Mouse (Mus musculus) gastrocnemius, adult 18-20 months (tissue): Measurements from ENCODE around the gene Sgpp1. TPM values are rescaled to one million over a fixed set of nuclear protein-coding genes. Genes with fewer than 3 reads are reported as not detected.
"Not testable (repeated sequence)": the region's sequence is repeated elsewhere in the genome, so short reads cannot be mapped to it uniquely, and the experiment has no call there.

Experiments
- DNase-seq: peaks from one replicate; pipeline ENCODE4 v3.0.0; 2021; ENCODE audit warnings: low spot score
- total RNA-seq, 2 experiments: library from RNA; stranded (reverse); gene quantifications; 2 replicates each; pipeline ENCODE4 v1.2.3; 2021

Gene Sgpp1
- total RNA-seq, 2 experiments from 2014 or later: 12.0 to 13.4 TPM

DNA sequence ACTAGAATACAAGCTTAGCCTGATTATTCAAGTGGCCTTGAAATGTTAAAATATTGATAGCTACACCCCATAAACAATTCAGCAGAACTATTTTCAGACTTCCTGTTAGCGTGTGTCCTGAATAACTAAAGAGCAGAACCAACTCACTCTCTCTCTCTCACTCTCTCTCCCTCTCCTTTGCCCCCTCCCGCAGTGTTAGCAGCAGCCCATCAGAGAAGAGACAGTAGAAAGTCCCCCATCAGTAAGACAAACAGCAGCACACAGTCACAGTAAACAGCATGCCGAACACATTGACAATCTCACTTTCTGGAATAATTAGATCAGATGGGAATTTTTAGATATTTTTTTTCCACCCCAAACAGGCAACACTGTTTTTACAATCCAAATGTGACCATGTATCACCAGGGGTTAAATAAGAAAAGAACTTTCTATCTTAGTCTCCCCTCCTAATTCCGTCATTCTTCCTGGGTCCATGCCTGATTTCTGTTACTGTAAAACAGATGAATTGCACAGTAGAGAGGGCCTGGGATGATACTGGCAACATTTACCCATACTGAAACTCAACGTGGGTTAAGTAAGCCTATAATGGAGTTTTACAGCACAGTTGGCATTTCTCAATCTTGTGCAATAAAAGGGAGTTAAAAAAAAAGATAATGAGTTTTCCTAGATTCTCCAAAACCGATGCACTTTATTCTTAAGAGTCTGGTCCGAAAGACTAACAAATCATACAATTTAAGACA, 2.0 kb downstream of the Sgpp1 start:
- no peak for DNase-seq

DNA sequence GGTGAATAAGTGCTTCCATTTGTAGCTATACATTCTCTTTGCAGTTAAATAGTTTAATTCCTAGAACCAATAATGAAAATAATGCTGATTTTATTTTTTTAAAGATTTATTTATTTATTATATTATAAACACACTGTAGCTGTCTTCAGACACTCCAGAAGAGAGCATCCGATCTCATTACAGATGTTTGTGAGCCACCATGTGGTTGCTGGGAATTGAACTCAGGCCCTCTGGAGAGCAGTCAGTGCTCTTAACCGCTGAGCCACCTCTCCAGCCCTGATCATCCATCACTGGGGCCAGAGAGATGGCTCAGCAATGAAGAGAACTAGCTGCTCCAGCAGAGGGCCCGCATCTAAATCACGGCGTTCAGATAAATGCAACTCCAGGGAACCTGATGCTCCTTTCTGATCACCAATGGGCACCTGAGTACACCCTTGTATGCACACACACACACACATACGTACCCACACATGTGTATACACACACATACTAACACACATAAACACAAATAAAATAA, 3.5 kb downstream of the Sgpp1 start:
- no peak for DNase-seq

DNA sequence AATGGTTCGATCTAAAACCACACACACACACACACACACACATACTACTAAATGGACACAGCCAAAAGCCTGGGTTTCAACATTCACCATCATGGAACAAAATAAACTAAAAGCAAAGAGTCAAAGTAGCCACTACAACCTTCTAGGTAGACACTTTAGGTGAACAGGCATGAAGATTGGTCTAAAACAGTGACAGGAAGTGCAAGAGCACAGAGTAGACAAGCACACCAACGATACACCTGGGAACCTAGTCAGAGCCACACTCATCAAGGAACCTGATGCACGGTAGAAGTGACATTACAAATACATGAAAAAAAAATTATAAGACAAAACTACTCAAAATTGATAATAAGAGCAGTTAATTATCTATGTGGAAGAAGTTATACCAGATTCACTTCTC, 4.0 kb downstream of the Sgpp1 start:
- DNase-seq: no peak

DNA sequence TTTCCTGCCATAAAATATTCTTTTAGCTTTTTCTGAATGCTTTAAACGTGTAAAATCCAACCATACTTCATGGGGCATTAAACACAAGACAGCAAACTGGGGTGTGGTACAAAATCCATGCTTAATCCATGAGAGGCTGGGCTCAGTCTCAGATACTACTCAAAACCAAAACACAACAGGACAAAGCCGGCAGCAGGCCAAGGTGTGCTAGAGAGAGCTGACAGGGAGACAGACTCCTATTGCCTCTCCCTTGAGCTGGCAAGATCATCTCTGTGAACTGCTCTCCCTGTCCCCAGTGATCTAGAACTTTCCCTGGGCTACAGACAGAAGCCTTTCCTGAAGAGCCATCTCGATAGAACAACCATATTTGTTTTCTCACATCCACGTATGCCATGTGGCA, 5.1 kb downstream of the Sgpp1 start:
- DNase-seq: no peak

DNA sequence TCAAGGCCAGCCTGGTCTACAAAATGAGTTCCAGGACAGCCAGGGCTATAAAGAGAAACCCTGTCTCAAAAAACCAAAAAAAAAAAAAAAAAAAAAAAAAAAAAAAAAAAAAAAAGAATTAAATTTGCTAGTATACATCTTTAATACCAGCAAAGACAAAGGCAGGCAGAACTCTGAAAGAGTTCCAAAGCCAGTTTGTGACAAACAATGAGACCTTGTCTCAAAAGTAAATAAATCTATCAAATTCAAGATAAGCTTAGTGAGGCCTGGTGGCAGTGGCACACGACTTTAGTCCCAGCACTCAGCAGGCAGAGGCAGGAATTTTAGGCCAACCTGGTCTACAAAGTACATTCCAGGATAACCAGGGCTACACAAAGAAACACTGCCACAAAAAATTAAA, 5.7 kb downstream of the Sgpp1 start:
- no peak for DNase-seq

DNA sequence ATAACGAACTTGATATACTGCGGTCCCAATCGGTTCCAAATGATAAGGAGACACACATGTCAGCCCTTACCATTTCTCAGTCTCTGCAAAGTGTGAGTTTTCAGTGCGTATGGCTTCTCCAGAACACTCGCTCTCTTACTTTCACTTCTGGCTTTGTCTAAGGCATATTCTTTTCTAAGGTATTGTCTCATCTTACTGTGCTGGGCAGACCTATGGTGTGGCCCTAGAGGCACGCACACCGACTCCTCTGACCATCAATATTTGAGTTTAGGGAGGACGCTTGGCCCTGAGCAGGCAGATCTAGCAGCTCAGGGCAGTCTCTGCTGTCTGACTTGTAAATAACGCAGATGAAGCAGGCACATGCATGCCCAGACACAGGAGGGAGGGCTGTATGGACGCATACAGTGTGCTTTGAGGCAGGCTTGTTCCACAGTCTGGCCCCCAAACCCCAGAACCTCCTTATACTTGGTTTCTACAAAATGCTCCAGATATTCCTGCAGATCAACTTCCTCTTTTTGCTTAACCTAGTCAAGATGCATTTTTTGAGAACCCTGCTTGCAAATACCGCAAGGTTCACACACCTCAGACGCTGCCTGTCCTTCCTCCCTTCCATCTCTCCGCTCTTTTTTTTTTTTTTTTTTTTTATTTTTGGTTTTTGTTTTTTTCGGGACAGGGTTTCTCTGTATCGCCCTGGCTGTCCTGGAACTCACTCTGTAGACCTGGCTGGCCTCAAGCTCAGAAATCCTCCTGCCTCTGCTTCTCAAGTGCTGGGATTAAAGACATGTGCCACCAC, 8.0 kb downstream of the Sgpp1 start:
- DNase-seq: no peak

DNA sequence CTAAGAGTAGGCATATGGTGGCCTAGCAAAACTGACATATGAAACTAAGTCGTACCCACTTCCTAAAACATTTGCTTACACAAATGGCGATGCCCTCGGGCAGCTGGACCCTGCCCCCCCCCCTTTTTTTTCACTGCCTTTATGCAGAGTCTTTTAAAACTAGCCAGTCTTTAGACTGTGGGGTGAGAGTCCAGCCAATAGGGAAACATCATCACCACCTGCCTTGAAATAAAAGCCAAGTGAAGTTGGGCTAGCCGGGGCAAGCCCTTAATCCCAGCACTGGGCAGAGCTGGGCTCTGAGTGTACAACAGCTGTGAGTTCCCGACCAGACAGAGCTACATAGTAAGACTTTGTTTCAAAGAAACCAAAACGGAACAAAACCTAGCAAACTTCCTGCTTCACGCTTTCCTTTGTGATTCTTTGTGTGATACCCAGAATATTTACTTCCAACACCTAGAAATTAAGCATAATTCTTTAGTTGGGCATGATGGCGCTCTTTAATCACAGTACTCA, 9.1 kb downstream of the Sgpp1 start:
- DNase-seq: no peak

GRCm38 (mm10) chr12:75724621-75725324, 10.8 kb downstream of the Sgpp1 start:
- no peak for DNase-seq

DNA sequence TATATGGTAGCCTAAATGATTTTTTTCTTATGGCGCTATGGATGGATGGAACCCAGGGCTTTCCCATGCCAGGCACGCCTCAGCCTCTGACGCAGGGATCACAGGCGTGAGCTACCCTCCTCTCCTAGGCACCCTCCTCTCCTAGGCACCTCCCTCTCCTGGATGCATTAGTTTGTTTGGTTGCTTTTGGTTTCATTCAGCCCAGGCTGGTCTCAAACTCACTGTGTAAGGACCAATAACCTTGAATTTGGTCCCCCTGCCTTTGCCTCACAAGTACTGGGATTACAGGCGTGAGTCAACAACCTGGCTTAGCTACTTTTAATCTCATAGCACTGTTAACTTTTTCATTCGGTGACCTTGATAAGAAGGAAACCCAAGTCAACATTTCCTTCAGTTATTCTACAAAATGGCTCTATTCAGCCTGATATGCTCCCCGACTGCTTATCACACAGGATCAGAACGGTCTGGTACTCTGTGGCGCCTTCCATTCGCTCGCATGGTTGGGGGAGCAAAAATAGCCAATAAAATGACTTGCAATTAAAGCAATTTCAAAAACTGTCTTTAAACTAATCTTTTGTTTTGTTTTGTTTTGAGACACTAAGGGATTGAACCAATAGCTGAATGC, 11.6 kb downstream of the Sgpp1 start:
- DNase-seq: no peak

DNA sequence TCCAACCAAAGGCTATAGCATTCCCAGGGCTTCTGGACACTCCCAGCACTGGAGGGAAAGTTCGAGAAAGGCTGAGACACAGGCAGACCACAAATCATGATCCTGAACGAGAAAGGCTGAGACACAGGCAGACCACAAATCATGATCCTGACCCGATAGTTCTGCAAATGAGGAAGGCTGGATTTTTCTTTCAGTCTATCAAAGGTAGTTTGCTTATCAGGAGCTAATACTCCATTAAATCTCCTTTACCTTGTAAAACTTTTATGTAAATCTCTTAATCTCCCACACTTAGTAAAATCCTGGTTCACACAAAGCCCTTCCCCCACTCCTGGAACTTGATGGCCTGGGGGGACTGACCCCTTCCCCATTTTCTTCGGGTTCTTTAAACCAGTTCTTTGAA, 13.6 kb downstream of the Sgpp1 start:
- no peak for DNase-seq

DNA sequence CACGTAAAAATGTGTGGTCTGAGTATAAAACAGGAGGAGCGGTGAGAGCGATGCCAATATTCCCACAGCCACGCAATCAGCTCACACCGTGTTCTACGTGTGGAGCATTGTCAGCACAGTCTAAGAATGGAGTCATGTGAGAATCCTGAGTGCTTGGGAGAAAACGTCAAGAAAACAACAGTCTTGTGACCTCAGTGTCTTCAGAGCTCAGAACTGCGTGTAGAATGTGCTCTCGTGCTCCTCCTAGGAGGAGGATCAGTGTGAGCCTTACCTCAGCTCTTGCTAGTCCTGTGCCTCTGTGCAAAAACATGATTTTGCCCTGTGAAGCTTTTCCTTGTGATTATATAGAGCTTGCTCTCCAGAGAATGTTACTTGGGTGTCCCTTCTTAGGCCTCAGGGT, 14.5 kb downstream of the Sgpp1 start:
- no peak for DNase-seq

DNA sequence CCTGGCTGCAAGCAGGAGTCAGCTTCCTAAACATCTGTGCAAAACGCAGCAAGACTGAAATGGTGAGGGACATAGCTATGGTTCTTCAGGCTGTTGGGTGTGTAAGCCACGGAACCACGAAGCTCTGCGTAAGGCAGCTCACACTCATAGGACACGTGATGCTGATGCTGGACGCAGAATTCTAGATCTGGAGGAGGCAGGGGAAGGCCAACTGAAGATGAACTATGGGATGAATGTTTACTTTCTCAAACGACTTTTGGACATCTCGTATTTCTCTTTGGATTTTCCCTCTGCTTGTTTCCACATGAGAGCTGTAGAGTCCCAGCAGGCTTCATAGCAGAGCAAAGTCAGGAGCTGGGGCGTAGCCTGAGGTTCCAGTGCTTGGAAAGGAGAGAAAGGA, 21.9 kb downstream of the Sgpp1 start:
- no peak for DNase-seq

DNA sequence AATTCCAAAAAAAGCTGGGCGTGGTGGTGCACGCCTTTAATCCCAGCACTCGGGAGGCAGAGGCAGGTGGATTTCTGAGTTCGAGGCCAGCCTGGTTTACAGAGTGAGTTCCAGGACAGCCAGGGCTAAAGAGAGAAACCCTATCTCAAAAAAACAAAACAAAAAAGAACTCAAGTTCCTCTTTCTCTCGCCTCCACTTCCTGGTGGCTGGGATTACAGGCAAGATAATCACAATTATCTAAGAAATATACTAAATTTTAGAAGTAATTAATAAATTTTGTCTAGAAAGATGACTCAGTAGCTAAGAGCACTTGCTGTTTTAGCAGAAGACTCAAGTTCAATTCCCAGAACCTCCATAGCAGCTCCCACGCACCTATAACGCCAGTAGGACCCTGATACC, 22.6 kb downstream of the Sgpp1 start:
- not testable (repeated sequence) for DNase-seq

- no peak for DNase-seq
These were observed 24.7 kb downstream of the Sgpp1 start for GRCm38 (mm10) chr12:75710596-75711376.

- DNase-seq: no peak
These were observed 26.0 kb downstream of the Sgpp1 start for GRCm38 (mm10) chr12:75709506-75709905.

- DNase-seq: no peak
These were observed 28.9 kb downstream of the Sgpp1 start for GRCm38 (mm10) chr12:75706670-75707069.

- peak; percentile 15 for DNase-seq
These were observed 32.8 kb downstream of the Sgpp1 start for GRCm38 (mm10) chr12:75702739-75703122.

DNA sequence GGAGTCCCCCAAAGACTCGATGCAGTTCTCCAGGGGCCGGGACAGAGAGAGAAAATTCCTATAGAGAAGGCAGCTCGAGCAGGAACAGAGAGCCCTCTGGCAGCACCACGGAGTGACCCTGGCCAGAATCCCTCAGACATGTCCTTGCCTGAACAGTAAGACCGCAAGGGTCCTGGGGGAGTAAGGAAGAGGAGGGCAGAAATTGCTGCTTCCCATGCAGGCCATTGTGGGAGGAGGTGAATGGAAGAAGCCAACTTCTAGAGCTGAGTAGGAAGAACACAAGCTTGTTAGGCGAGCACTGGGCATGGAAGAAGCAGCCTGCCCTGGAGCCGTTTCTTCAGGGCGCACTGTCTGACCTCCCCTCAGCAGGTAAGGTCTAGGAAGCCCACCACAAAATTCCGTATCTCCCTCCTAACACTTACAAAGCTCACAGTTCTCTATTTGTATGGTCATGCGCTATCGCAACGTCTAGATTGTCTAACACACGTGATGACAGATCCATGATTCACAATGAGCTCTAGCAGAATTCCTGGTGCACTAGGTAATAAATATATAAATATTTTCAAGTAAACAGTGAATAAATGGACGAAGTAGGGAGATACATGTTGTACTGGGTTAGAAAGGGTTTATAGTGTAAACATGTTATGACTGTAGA, 33.3 kb downstream of the Sgpp1 start:
- DNase-seq: peak; percentile 24

DNA sequence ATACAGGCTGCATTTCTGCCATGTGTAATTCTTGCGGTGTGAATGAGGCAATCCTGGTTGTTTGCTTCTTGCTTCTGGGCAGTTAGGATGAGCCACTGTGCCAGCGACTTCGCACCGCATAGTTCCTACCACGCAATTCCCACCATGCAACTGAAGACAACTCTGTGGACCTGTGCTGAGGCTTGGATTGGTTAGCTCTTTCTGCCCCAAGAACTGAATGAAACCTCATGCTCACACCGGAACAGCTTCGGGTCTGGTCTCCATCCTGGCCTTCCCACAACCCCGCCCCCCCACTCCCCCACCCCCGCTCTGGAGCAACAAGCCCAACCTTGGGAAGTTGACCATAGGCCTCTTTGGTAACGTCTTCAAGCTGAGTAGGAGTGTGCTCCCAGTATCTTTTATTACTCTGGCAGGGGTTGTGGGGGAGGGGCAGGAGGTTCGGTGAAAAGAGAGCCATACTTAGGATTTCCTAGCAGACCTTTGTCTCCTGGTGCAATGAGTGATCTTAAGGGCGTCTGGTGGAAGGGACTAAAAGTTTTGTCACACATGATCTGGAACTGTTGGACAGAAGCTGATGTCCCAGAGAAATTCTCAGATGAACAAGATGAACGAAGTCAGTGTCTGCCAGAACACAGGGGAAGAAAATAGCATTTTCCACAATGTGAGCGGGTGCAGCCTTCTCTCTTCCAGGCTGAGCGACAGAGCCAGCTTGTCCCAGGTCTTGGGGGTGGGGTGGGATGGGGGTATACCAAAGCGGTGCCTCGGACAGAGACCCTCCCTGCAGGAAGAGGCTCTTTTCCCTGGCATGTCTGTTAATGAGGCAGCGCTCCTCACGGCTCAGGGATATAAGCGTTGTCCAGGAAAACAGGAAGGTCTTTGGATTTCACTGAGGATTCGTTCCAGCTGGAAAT, 34.1 kb downstream of the Sgpp1 start:
- peak; percentile 26 for DNase-seq
